Mouse (Mus musculus): Measurements from ENCODE around the gene Nlrc4.

GRCm38 (mm10) chr17:74463510-74463909 is 4.6 kb upstream of the Nlrc4 start:
- TF ChIP-seq POLR2A (IDR thresholded peaks at IDR 0.05; ENCODE audit: low read depth, low read length) (no peak), CTCF (IDR thresholded peaks at IDR 0.05; ENCODE audit: borderline replicate concordance, insufficient read depth, low read length) (no peak)

All from embryonic fibroblast, embryonic 13.5 days (primary cell).